Mouse (Mus musculus): ENCODE measurements around the gene Rufy3. TPM values are rescaled to one million over a fixed set of nuclear protein-coding genes. Genes with fewer than 3 reads are reported as not detected.

Rufy3 gene
- polyA plus RNA-seq, 1 experiment: 4.6 TPM

DNA sequence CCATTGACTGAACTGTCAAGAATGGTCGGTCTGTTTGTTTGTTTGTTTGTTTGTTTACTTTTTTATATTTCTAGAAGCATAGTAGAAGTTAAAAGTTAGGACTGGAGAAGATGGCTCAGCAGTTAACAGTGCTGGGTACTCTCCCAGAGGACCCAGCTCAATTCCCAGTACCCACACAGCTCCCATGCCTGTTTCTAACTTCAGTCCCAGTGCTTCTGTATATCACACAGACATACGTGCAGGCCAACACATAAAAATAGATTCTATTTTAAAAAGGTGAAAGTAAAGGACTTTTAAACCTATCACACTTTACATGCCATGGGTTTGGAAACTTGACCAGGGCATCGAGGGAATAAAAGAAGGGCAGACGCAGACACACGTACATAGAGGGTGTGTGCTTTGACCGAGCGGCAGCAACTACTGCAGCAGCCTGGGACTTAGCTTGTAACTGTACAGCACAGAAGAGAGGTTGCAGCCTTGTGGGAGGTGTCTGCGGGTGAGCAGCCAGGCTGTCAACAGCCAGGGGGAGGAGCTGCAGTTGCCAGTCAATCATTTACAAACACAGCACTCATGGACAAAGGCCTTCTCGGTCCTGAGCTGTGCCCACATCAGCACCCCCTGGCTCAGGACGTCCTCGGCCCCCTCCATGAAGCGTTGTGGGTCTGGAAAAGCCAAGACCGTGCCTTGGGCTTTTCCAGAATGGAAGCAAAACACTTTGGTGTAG is 22.5 kb downstream of the Rufy3 start:
- no peak for TF ChIP-seq CTCF (IDR thresholded peaks at IDR 0.05; ENCODE audit: insufficient read depth, low read length)
- no peak for TF ChIP-seq POLR2A (IDR thresholded peaks at IDR 0.05; ENCODE audit: borderline replicate concordance, extremely low read depth, low read depth, low read length)
- Histone ChIP-seq H3K4me1 (ENCODE audit: control insufficient read depth, insufficient read depth, low read length) (peaks cover 12% of the 10 kb centered on the region), H3K4me3 (replicated peaks; ENCODE audit: extremely low read depth, low read depth, low read length) (no peak overlapping the region)
- DNase-seq: no peak
- WGBS: 32% methylated on average over 13 of the region's 13 CpGs

DNA sequence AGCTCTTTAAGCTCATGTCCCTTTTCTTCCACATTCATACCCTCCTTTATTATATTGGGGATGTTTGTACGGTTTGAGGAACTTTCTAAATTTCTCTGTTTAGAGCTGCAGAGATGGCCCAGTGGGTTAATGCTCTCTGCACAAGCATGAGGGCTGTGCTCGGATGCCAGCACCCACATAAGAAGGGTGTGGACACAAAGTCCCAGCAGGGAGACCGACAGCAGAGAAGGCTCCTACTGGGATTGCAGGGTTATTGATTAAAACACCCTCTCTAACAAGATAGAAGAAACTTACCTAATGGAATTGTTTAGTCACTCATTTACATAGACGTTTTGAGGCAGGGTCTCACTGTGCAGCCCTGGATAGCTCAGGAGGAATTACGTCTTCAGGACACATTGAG is 23.6 kb downstream of the Rufy3 start:
- peaks cover 12% of the 10 kb centered on the region for H3K4me1 ChIP-seq (ENCODE audit: control insufficient read depth, insufficient read depth, low read length)
- TF ChIP-seq CTCF (IDR thresholded peaks at IDR 0.05; ENCODE audit: insufficient read depth, low read length) (no peak), POLR2A (IDR thresholded peaks at IDR 0.05; ENCODE audit: borderline replicate concordance, extremely low read depth, low read depth, low read length) (no peak)
- DNase-seq: no peak
- 76% methylated on average over 5 of the region's 5 CpGs for WGBS
- no peak overlapping the region for H3K4me3 ChIP-seq (replicated peaks; ENCODE audit: extremely low read depth, low read depth, low read length)

DNA sequence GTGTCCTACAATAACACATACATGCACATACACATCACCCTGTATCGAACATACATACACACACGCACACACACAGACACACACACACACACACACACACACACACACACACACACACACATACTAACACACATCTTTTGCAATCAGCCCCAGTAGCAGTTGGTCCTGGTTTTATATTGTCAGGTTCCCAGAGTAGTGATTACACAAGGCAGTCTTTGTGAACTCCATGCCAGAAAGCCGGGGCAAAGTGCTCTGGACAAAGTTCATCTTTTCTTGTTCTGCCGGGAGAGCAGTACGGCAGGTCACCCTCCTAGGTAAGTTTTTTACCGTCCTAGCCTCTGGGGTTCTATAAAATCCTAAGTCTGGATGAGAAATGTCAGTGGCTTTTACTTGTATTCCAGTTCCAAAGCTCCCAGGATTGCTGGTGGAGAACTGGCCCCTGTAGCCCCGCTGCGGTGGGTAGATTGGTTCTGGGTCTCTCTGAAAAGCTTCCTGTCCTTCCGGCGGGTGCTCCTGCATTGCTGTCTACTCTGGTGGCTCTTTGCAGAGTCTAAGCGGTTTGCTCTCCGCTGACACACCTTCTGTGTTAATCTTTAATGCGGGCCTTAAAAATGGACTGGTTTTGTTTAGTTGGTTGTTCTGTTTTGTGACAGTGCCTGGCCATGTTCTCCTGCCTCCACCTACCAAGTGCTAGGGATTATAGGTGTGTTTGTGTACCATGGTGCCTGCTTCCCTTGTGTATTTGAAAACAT is 28.8 kb downstream of the Rufy3 start:
- Histone ChIP-seq H3K4me1 (ENCODE audit: control insufficient read depth, insufficient read depth, low read length) (no peaks in the 10 kb centered on the region), H3K4me3 (replicated peaks; ENCODE audit: extremely low read depth, low read depth, low read length) (no peak overlapping the region)
- TF ChIP-seq POLR2A (IDR thresholded peaks at IDR 0.05; ENCODE audit: borderline replicate concordance, extremely low read depth, low read depth, low read length): no peak
- no peak for TF ChIP-seq CTCF (IDR thresholded peaks at IDR 0.05; ENCODE audit: insufficient read depth, low read length)
- 76% methylated on average over 13 of the region's 13 CpGs for WGBS
- DNase-seq: no peak

DNA sequence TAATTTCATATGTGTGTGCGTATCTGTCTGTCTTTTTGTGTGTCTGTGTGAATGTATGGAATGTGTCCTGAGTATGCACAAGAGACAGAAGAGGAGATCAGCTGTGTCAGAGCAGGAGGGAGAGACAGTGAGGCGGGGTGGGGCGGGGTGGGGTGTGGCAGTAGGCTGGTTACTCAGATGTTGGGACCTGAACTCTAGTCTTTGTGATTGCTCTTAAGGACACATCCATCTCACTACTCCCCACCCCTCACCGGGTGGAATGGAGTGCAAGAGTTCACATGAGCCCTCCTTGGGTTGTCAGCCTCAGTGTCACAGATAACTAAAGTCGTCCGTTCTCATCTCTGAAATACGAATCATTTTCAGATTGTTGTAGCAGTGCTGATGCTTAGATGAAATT is 29.3 kb downstream of the Rufy3 start:
- no peak for DNase-seq
- TF ChIP-seq POLR2A (IDR thresholded peaks at IDR 0.05; ENCODE audit: borderline replicate concordance, extremely low read depth, low read depth, low read length): no peak
- TF ChIP-seq CTCF (IDR thresholded peaks at IDR 0.05; ENCODE audit: insufficient read depth, low read length): no peak

DNA sequence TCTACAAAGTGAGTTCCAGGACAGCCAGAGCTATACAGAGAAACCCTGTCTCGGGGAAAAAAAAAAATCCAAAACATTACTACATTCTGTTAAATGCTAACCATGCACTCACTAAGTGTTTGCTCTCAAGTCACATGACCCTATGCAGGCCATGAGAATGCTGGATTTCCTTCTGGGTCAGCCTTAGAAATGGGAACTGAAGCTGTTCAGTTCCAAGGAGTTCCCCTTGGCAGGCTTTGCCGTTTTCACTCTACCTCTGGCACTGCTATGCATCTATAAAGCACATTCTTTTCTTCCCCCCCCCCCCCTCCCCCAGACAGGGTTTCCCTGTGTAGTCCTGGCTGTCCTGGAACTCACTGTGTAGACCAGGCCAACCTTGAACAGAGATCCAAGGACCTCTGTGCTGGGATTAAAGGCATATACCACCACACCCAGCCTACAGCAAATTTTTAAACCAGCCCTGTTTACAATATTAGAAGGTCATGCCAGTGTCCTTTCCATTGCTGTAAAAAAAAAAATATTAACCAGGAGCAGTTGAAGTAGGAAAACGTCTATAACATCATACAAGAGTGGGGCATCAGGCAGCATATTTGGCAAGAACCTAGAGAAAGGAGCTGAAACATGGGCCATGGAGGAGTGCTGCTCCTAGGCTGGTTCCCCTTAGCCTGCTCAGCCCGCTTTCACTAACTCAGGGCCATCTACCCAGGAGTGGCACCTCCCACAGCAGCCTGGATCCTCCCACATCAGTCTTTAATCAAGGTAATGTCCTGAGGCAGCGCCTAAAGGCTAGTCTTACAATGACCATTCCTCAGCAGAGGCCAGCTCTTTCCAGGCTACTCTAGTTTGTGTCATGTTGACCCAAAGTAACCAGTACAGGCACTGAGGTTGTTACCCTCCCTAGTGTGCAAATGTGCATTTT is 31.0 kb downstream of the Rufy3 start:
- H3K4me1 ChIP-seq (ENCODE audit: control insufficient read depth, insufficient read depth, low read length): no peaks in the 10 kb centered on the region
- no peak for DNase-seq
- no peak overlapping the region for H3K4me3 ChIP-seq (replicated peaks; ENCODE audit: extremely low read depth, low read depth, low read length)
- 63% methylated on average over 5 of the region's 5 CpGs for WGBS
- TF ChIP-seq POLR2A (IDR thresholded peaks at IDR 0.05; ENCODE audit: borderline replicate concordance, extremely low read depth, low read depth, low read length): no peak
- TF ChIP-seq CTCF (IDR thresholded peaks at IDR 0.05; ENCODE audit: insufficient read depth, low read length): no peak

More for the DNA sequence above, 29.3 kb downstream of the Rufy3 start:
- Histone ChIP-seq H3K4me3 (replicated peaks; ENCODE audit: extremely low read depth, low read depth, low read length) (no peak overlapping the region), H3K4me1 (ENCODE audit: control insufficient read depth, insufficient read depth, low read length) (no peaks in the 10 kb centered on the region)
- 88% methylated on average over 7 of the region's 7 CpGs for WGBS

DNA sequence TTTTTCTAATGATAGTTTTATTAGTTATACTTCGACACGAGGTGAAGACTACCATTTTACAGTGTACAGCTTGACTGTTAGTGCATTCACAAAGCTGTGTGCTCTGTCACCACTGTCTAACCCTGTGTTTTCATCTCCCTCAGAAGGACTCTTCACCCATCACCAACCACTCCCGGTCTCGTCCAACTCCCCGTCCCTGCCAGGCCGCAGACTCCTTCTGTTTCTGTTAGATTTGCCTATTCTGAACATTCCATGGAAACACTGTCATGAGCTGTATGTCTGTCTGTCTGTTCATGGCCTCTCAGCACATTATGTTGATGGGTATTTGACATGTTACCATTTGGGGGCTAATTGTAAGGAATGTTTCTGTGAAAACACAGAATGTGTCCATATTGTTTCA is 34.1 kb downstream of the Rufy3 start:
- no peak overlapping the region for H3K4me3 ChIP-seq (replicated peaks; ENCODE audit: extremely low read depth, low read depth, low read length)
- WGBS: 82% methylated on average over 6 of the region's 6 CpGs
- no peak for DNase-seq
- no peaks in the 10 kb centered on the region for H3K4me1 ChIP-seq (ENCODE audit: control insufficient read depth, insufficient read depth, low read length)
- TF ChIP-seq CTCF (IDR thresholded peaks at IDR 0.05; ENCODE audit: insufficient read depth, low read length): no peak
- TF ChIP-seq POLR2A (IDR thresholded peaks at IDR 0.05; ENCODE audit: borderline replicate concordance, extremely low read depth, low read depth, low read length): no peak

DNA sequence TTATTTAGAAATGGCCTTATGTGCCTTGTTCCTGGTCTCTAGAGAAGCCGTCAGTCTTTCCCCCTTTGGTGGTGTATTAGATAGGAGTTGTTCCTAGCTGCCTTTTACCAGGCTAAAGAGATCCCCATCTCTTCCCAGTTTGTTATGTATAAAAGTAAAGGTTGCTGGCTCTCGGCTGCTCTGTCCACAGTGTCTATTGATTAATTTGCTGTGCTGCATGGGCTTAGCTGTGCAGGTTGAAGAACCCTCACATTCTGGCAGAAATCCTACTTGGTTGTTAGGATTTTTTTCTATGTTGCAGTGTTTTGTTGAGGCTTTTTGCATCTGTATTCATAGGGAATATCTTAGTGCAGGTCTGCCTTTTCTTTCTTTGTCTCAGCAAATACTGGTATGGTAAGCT is 37.2 kb downstream of the Rufy3 start:
- 83% methylated on average over 2 of the region's 2 CpGs for WGBS
- no peak overlapping the region for H3K4me3 ChIP-seq (replicated peaks; ENCODE audit: extremely low read depth, low read depth, low read length)
- H3K4me1 ChIP-seq (ENCODE audit: control insufficient read depth, insufficient read depth, low read length): no peaks in the 10 kb centered on the region
- no peak for DNase-seq
- TF ChIP-seq CTCF (IDR thresholded peaks at IDR 0.05; ENCODE audit: insufficient read depth, low read length) (no peak), POLR2A (IDR thresholded peaks at IDR 0.05; ENCODE audit: borderline replicate concordance, extremely low read depth, low read depth, low read length) (no peak)

DNA sequence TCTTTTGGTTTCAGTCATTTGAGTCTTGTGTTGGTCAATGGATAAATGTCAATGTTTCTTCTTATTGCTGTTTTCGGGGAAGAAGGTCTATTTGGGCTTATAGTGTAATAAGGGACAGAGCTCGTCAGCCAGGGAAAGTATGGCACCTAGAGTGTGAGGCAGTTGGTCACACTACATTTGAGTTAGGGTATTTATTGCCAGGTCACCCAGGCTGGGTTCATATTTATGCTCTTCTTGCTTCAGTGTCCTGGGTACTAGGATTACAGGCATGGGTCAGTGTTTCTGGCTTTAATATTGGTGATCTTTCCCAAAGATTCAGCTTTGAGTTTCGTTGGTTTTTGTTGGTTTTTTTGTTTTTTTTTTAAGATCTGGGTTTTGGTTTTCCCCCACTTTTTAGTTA is 37.9 kb downstream of the Rufy3 start:
- 85% methylated on average over 3 of the region's 3 CpGs for WGBS
- DNase-seq: no peak
- Histone ChIP-seq H3K4me1 (ENCODE audit: control insufficient read depth, insufficient read depth, low read length) (no peaks in the 10 kb centered on the region), H3K4me3 (replicated peaks; ENCODE audit: extremely low read depth, low read depth, low read length) (no peak overlapping the region)
- TF ChIP-seq POLR2A (IDR thresholded peaks at IDR 0.05; ENCODE audit: borderline replicate concordance, extremely low read depth, low read depth, low read length): no peak
- no peak for TF ChIP-seq CTCF (IDR thresholded peaks at IDR 0.05; ENCODE audit: insufficient read depth, low read length)

DNA sequence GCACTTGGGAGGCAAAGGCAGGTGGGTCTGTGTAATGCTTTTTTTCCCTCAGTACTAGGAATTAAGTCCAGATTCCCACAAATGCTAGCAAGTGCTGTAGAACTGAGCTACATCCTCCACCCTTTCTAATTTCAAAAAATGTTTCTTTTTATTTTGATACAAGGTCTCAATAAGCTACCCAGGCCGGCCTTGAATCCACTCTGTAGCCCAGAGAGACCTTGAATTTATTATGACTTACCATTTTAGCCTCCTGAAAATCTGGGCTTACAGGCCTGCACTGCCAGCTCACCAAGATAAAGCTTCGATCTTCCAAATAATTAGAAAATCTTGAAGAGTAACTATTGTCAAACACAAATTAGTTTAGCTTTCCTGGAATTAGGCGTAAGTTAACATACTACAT is 39.2 kb downstream of the Rufy3 start:
- WGBS: 93% methylated on average over 3 of the region's 3 CpGs
- TF ChIP-seq POLR2A (IDR thresholded peaks at IDR 0.05; ENCODE audit: borderline replicate concordance, extremely low read depth, low read depth, low read length): no peak
- TF ChIP-seq CTCF (IDR thresholded peaks at IDR 0.05; ENCODE audit: insufficient read depth, low read length): no peak
- no peaks in the 10 kb centered on the region for H3K4me1 ChIP-seq (ENCODE audit: control insufficient read depth, insufficient read depth, low read length)
- H3K4me3 ChIP-seq (replicated peaks; ENCODE audit: extremely low read depth, low read depth, low read length): no peak overlapping the region
- no peak for DNase-seq

Measured in lung, adult 2 months (tissue).